Mouse (Mus musculus) forebrain, embryonic 16.5 days (tissue): ENCODE results near the gene Ccdc187. TPM values are rescaled to one million over a fixed set of nuclear protein-coding genes. Genes with fewer than 3 reads are reported as not detected.

ENCODE experiments used
- ATAC-seq: fragments of 200-750 bp; cut with Nextera tagmentation; 2 replicates; pipeline ENCODE4 v1.8.0; 2017; ENCODE audit warnings: mild to moderate bottlenecking, moderate library complexity
- H3K27ac ChIP-seq: fragments of 300-500 bp; sonication (generic); 2 replicates; pipeline ENCODE4 v1.5.1; 2014; ENCODE audit warnings: low read length, control low read depth
- H3K27me3 ChIP-seq: fragments of 300-500 bp; sonication (generic); replicated peaks from 2 replicates; pipeline ENCODE4 v1.6.1; 2014; ENCODE audit warnings: low read length; ENCODE audit not compliant: control insufficient read depth, insufficient read depth
- H3K36me3 ChIP-seq: fragments of 300-500 bp; sonication (generic); 2 replicates; pipeline ENCODE4 v1.6.1; 2014; ENCODE audit not compliant: control insufficient read depth, insufficient read depth
- H3K4me1 ChIP-seq: fragments of 300-500 bp; sonication (generic); replicated peaks from 2 replicates; pipeline ENCODE4 v1.6.1; 2014; ENCODE audit warnings: low read length; ENCODE audit not compliant: control insufficient read depth, insufficient read depth
- H3K4me2 ChIP-seq: fragments of 300-500 bp; sonication (generic); 2 replicates; pipeline ENCODE4 v1.6.1; 2014; ENCODE audit warnings: mild to moderate bottlenecking, low read length, control low read depth
- H3K4me3 ChIP-seq: fragments of 300-500 bp; sonication (generic); replicated peaks from 2 replicates; pipeline ENCODE4 v1.5.1; 2014; ENCODE audit warnings: mild to moderate bottlenecking, low read length, control low read depth
- H3K9ac ChIP-seq: fragments of 300-500 bp; sonication (generic); replicated peaks from 2 replicates; pipeline ENCODE4 v1.6.1; 2014; ENCODE audit warnings: low read depth, low read length, control low read depth
- H3K9me3 ChIP-seq: fragments of 300-500 bp; sonication (generic); 2 replicates; pipeline ENCODE4 v1.6.1; 2016; ENCODE audit warnings: low read length; ENCODE audit not compliant: control insufficient read depth
- WGBS: fragments of 180-500 bp; shearing (Covaris S2); extraction: QIAGEN DNeasy Blood & Tissue Kit; methylation state at CpG from one replicate; pipeline ENCODE4 v1.1.7; 2014; 5-methylcytosine and 5-hydroxymethylcytosine counted together
- polyA plus RNA-seq: library from polyadenylated mRNA; unstranded; fragments of >200 nt; fragmentation: Nextera tagmentation; extraction: Ambion mirVana; gene quantifications from 2 replicates; pipeline ENCODE4 v1.2.1, GENCODE M21; 2015

Ccdc187 gene
- polyA plus RNA-seq, 1 experiment from 2014 or later = 0.24 TPM

- WGBS = 11% methylated on average over 7 of the region's 7 CpGs
- H3K4me3 ChIP-seq = no peak overlapping the region
- H3K4me1 ChIP-seq = 0 out of 2 replicates have a peak, but pooled peaks cover 2% of the 10 kb centered on the region
- H3K27me3 ChIP-seq = peaks cover 29% of the 10 kb centered on the region
- H3K4me2 ChIP-seq = no peak overlapping the region
- H3K36me3 ChIP-seq = no peaks in the 10 kb centered on the region
- no peak overlapping the region for H3K27ac ChIP-seq
- no peaks in the 10 kb centered on the region for H3K9me3 ChIP-seq
- no peak for ATAC-seq
- no peak overlapping the region for H3K9ac ChIP-seq
These were observed 99.6 kb downstream of the Ccdc187 start for GRCm38 (mm10) chr2:26194552-26195339.

Other genes starting within 250 kb of the Ccdc187 start
- gene Nacc2, start 171.3 kb downstream of the Ccdc187 start, polyA plus RNA-seq = 13.3 and 16.1 TPM in 2 replicates
- not detected in 2 replicates for gene Lhx3, start 86.3 kb downstream of the Ccdc187 start, polyA plus RNA-seq
- gene Qsox2, start 57.0 kb downstream of the Ccdc187 start, polyA plus RNA-seq = 13.6 and 14.6 TPM in 2 replicates
- gene Gpsm1, start 21.0 kb upstream of the Ccdc187 start, polyA plus RNA-seq = 136 and 160 TPM in 2 replicates
- 30.4 and 32.5 TPM in 2 replicates for gene Dnlz, start 57.6 kb upstream of the Ccdc187 start, polyA plus RNA-seq
- gene Card9, start 66.4 kb upstream of the Ccdc187 start, polyA plus RNA-seq = 2.2 and 2.3 TPM in 2 replicates
- 32.1 and 42.6 TPM in 2 replicates for gene Snapc4, start 86.1 kb upstream of the Ccdc187 start, polyA plus RNA-seq
- gene Entr1, start 94.8 kb upstream of the Ccdc187 start, polyA plus RNA-seq = 194 and 208 TPM in 2 replicates
- gene Pmpca, start 94.8 kb upstream of the Ccdc187 start, polyA plus RNA-seq = 95.3 and 100 TPM in 2 replicates
- gene Inpp5e, start 114.6 kb upstream of the Ccdc187 start, polyA plus RNA-seq = 19.8 and 23.9 TPM in 2 replicates
- gene Sec16a, start 150.7 kb upstream of the Ccdc187 start, polyA plus RNA-seq = 21.5 and 23.1 TPM in 2 replicates
- 20.2 and 23.6 TPM in 2 replicates for gene Notch1, start 222.1 kb upstream of the Ccdc187 start, polyA plus RNA-seq